Mouse (Mus musculus): ENCODE data around the gene AC161166.1.
"Not testable (repeated sequence)": the region's sequence is repeated elsewhere in the genome, so short reads cannot be mapped to it uniquely, and the experiment has no call there.

AC161166.1 gene

DNA sequence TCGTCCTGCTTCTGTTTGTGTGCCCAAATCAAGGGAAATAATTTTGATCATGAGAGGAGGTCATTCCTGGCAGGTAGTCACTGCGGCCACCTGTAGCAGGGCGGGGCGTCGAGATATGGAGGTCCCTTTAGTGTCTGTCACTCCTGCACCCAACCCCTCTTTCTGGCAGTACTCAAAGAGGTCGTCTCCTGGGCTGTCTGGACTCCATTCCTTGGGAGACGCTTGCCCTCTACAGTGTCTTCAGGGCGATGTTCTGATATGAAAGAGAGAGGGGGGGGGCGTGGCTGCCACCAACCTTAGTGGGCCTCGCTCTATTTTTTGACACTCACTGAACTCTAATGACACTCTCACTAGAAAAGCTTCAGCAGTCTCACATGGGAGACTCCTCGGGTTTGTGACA, 17.3 kb upstream of the AC161166.1 start:
- in situ Hi-C loops (cut with MboI; ENCODE audit: unreplicated experiment in 2 of 2) = no loop called here

DNA sequence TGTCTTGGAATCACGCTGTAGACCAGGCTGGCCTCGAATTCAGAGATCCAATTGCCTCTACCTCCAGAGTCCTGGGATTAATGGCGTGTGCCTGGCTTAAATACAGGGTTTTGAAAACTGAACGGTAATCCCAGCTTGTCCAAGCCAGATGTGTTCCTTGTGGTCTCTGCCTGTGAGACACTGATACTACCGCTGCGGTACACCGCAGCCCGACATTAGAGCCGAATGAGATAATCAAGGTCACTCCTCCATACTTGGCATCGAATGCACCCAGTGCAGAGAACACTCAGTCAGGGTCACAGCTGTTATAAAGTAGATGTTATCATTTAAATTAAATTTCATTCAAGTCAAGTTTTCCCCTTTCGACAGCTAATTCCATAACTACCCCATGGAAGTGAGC, 16.6 kb upstream of the AC161166.1 start:
- in situ Hi-C loops (cut with MboI; ENCODE audit: unreplicated experiment in 2 of 2) = no loop called here

DNA sequence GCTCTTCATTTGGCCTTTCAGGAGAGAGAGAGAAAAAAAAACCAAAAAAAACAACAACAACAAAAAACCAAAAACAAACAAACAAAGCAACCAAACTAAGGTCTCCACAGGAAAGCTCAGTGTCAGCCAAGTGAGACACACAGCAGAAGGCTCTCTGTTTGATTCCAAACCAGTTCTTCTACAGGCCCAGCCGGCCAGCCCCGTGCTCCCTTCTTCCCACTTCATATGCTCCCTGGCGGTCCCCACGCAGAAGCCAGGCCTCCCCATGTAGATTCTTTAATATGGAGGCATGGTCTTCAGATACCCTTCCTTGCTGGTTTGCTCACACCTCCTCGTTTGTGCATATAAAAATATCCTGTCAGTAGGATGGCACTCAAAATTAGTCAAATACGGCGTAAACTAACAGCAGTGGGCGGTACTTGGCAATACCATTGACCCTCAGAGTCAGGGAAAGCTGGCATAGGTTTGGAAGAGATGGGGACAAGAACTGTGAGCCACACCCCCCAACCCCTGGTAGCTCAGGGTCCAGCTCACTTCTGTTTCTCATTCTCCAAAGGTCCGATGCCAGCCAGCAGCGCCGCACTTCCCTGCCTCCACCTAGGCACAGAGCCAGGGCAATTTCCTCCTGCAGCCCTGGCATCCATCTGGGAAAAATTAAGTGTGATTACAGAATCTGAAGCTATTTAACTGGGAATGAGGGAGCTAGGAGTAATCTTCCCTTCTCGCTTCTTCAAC, 13.6 kb upstream of the AC161166.1 start:
- in situ Hi-C loops (cut with MboI; ENCODE audit: unreplicated experiment in 2 of 2) = no loop called here

DNA sequence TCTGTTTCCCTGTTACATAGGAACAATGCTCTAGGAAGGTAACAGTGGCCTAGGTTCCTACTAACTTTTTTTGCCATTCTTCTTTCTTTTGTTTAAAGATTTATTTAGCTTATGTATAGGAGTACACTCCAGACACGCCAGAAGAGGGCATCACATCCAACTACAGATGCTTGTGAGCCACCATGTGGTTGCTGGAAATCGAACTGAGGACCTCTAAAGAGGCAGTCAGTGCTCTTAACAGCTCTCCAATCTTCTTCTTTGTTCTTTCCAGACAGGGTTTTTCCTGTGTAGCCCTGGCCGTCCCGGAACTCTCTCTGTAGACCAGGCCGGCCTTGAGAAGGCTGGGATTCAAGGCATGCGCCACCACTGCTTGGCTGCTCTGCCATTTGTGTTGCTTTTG, 12.7 kb upstream of the AC161166.1 start:
- in situ Hi-C loops (cut with MboI; ENCODE audit: unreplicated experiment in 2 of 2) = no loop called here

DNA sequence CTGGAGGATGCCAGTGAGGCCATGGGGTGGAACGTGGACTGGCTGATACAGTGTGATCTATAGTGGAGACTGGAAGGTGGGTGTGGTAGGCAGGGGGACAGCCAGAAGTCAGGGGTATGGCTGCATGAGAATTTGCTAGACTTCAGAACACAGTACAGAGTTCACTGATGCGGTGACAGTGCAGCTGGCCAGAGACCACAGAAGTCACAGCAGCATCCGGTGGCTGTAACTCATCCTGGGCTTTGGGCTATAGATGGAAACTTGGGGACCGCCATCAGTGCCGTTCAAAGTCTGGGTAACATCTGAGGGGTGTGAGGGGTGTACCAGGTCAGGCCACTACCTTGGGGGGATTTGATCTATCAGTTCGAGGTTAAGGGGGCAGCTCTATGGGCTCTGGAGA, 11.5 kb upstream of the AC161166.1 start:
- in situ Hi-C loops (cut with MboI; ENCODE audit: unreplicated experiment in 2 of 2) = no loop called here

- in situ Hi-C loops (cut with MboI; ENCODE audit: unreplicated experiment in 2 of 2) = no loop called here
Observed at GRCm38 (mm10) chr7:24522805-24523204, 10.6 kb upstream of the AC161166.1 start.

DNA sequence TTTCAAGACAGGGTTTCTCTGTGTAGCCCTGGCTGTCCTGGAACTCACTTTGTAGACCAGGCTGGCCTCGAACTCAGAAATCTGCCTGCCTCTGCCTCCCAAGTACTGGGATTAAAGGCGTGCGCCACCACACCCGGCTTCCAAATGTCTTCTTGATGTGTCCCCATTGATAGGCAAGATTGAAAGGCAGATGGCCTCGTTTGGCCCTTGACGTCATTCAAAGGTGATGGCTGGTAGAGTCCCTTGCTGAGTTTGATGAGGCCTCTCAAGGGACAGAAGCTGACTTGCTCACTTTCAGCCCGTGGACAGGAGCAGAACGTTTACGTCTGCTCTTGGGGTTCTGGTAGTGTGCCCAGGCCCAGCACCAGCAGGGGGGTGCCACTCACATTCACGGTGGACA, 7.8 kb upstream of the AC161166.1 start:
- in situ Hi-C loops (cut with MboI; ENCODE audit: unreplicated experiment in 2 of 2) = not testable (repeated sequence)

- in situ Hi-C loops (cut with MboI; ENCODE audit: unreplicated experiment in 2 of 2) = loop anchor here in 1 of 2 experiments (10.0 kb wide), 1 partner anchor 46 kb away; no protein-coding TSS in a partner anchor
Observed at GRCm38 (mm10) chr7:24519130-24519529, 6.9 kb upstream of the AC161166.1 start.

GRCm38 (mm10) chr7:24517654-24518053, 5.4 kb upstream of the AC161166.1 start:
- in situ Hi-C loops (cut with MboI; ENCODE audit: unreplicated experiment in 2 of 2) = loop anchor here in 1 of 2 experiments (10.0 kb wide), 1 partner anchor 47 kb away; no protein-coding TSS in a partner anchor

GRCm38 (mm10) chr7:24517077-24517476, 4.8 kb upstream of the AC161166.1 start:
- in situ Hi-C loops (cut with MboI; ENCODE audit: unreplicated experiment in 2 of 2) = loop anchor here in 1 of 2 experiments (10.0 kb wide), 1 partner anchor 48 kb away; no protein-coding TSS in a partner anchor

DNA sequence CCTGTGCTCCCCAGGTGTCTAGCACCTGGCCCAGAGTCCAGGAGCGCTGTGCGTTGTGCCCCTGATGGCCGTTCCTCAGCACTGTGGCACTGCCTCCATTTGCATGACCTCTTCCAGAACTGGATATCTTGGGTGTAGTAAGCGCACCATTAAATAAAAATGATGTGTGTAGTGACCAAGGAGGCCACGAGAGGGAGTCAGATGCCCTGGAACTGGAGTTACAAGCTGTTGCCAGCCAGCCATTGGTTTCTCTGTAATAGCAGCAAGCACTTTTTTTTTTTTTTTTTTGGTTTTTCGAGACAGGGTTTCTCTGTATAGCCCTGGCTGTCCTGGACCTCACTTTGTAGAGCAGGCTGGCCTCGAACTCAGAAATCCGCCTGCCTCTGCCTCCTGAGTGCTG, 4.1 kb upstream of the AC161166.1 start:
- in situ Hi-C loops (cut with MboI; ENCODE audit: unreplicated experiment in 2 of 2) = loop anchor here in 1 of 2 experiments (10.0 kb wide), 1 partner anchor 48 kb away; no protein-coding TSS in a partner anchor

DNA sequence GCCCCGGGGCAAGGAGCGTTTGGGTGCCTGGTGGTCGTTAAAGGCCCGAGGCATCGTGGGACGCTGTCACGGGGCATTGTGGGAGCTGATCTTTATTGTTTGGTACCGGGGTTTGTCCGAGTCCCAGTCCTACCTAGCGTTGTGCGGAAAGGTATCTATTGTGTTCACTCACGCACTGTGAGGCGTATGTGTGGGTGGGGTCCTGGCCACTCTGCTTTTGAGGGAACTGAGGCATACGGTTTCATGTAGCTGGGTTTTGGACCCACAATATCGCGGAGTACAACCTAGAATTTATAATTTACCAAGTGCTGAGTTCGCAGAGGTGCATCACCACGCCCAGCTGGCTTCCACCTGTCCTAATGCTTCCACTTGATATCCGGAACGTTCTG, 4.5 kb downstream of the AC161166.1 start:
- in situ Hi-C loops (cut with MboI; ENCODE audit: unreplicated experiment in 2 of 2) = no loop called here

DNA sequence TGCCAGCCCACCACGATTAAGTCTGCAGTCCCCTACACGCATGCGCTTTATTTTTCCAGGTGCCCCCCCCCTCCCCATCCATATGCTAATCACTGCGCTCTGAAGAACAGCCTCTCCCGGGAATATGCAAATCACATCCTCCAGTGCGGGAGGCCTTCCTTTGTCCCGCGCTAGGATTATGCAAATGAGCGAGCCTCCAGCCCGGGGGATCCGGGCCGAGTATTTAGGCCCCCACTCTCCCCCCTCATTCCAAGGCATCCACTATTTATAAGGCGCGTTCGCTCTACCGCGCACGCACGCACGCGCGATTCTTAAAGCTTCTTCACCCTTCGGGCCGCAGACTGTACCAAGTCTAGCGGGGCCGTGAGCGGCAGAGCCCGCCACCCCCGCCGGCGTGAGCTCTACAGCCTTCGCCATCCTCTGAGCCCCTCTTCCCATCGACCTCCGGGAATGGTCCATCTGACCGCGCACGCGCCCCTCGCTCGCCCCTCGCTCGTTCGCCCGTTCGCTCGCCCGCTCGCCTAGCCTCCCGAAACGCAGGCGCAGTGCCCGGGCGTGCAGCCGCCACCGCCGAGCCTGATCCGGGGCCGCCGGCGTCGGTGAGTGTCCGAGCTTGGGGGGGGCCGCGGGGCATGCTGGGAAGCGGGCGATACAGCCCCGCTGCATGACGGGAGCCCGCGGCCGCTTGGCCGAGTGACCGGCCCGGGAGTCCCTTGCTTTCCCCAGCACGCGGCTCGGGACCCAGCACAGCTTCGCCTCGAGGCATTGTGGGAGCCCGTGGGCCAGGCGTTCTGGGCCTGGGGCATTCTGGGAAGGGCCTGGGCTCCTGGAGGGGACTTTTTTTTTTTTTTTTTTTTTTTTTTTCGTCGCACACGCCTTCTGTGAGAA, 5.2 kb downstream of the AC161166.1 start, which contains the start of gene Zfp428:
Gene Zfp428, plus strand, starts transcription at position 169 of the 888 bp plus-strand sequence.
- in situ Hi-C loops (cut with MboI; ENCODE audit: unreplicated experiment in 2 of 2) = no loop called here

- in situ Hi-C loops (cut with MboI; ENCODE audit: unreplicated experiment in 2 of 2) = no loop called here
Observed at GRCm38 (mm10) chr7:24506476-24506837, 5.8 kb downstream of the AC161166.1 start.

DNA sequence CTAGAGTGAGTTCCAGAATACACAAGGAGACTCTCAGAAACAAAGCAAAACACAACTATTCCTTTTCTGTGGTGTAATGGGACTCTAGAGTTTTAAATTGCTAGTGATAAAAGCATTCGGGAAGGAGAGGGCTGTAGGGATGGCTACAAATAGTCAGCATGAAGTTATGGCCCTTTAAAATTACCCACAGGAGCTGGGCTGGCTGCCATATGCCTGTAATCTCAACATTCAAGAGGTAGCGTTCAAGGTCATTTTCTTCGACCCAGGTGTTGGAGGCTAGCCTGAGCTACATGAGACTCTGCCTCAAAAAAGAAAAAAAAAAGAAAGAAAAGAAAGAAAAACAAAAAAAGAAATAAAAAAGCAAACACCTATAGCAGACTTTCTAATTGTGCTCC, 6.2 kb downstream of the AC161166.1 start:
- in situ Hi-C loops (cut with MboI; ENCODE audit: unreplicated experiment in 2 of 2) = no loop called here

- in situ Hi-C loops (cut with MboI; ENCODE audit: unreplicated experiment in 2 of 2) = no loop called here
Observed at GRCm38 (mm10) chr7:24505447-24506064, 6.7 kb downstream of the AC161166.1 start.

GRCm38 (mm10) chr7:24504868-24505267, 7.4 kb downstream of the AC161166.1 start:
- in situ Hi-C loops (cut with MboI; ENCODE audit: unreplicated experiment in 2 of 2) = no loop called here

GRCm38 (mm10) chr7:24504004-24504403, 8.3 kb downstream of the AC161166.1 start:
- in situ Hi-C loops (cut with MboI; ENCODE audit: unreplicated experiment in 2 of 2) = no loop called here

GRCm38 (mm10) chr7:24501492-24501891, 10.8 kb downstream of the AC161166.1 start:
- in situ Hi-C loops (cut with MboI; ENCODE audit: unreplicated experiment in 2 of 2) = no loop called here

DNA sequence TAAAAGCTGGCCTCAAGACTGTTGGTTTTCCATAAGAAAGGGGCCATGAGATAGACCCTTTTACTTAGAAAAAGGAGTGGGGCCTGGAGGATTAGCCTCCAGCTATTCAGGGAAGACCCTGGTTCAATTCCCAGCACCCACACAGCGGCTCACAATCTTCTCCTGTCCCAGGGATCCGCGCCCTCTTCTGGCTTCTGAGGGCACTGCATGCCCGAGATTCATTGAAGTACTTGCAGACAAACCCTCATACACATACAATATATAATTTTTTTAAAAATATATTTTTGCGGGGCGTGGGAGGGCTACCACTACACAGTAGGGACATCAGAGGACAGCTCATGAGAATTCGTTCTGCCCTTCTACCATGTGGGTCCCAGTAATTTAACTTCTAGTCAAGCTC, 11.3 kb downstream of the AC161166.1 start:
- in situ Hi-C loops (cut with MboI; ENCODE audit: unreplicated experiment in 2 of 2) = no loop called here

All from v-Abl transformed pro-B cells (cell line).